Mouse (Mus musculus) heart, postnatal 25 days (tissue): ENCODE measurements around the gene Olfr986. TPM values are rescaled to one million over a fixed set of nuclear protein-coding genes. Genes with fewer than 3 reads are reported as not detected.

ENCODE experiments used
- DNase-seq: peaks from one replicate; pipeline ENCODE4 v3.0.0; 2022; ENCODE audit warnings: low spot score
- intact Hi-C: fragments of 180-260 bp; cut with DNase I; formaldehyde crosslinking; loops from one replicate; pipeline ENCODE4 v1.15.1; 2025
- total RNA-seq, 2 experiments: library from RNA; stranded (reverse); gene quantifications; 2 replicates each; pipeline ENCODE4 v1.2.3; 2021

Olfr986 gene
- total RNA-seq, 2 experiments from 2014 or later: not detected

GRCm38 (mm10) chr9:40229479-40229878, 48.8 kb downstream of the Olfr986 start:
- DNase-seq: no peak
- intact Hi-C loops: loop anchor here (10.0 kb wide), 1 partner anchor 245 kb away; no protein-coding TSS in a partner anchor

- DNase-seq: no peak
- intact Hi-C loops: no loop called here
Observed at GRCm38 (mm10) chr9:40231019-40231418, 50.3 kb downstream of the Olfr986 start.

- DNase-seq: no peak
- intact Hi-C loops: no loop called here
Observed at GRCm38 (mm10) chr9:40234233-40235072, 53.7 kb downstream of the Olfr986 start.

- intact Hi-C loops: no loop called here
- DNase-seq: no peak
Observed at GRCm38 (mm10) chr9:40235220-40235619, 54.5 kb downstream of the Olfr986 start.

Other genes with a start within 250 kb of the Olfr986 start
- not detected for gene Olfr974, start 243.4 kb upstream of the Olfr986 start, total RNA-seq
- not detected for gene Olfr975, start 228.9 kb upstream of the Olfr986 start, total RNA-seq
- not detected for gene Olfr976, start 219.8 kb upstream of the Olfr986 start, total RNA-seq
- gene Olfr978, start 188.8 kb upstream of the Olfr986 start, total RNA-seq: not detected
- not detected for gene Olfr979, start 177.5 kb upstream of the Olfr986 start, total RNA-seq
- gene Olfr980, start 171.3 kb upstream of the Olfr986 start, total RNA-seq: not detected
- gene Olfr981, start 159.5 kb upstream of the Olfr986 start, total RNA-seq: not detected
- gene Olfr982, start 107.1 kb upstream of the Olfr986 start, total RNA-seq: not detected
- not detected for gene Olfr983, start 87.3 kb upstream of the Olfr986 start, total RNA-seq
- not detected for gene Olfr984, start 66.7 kb upstream of the Olfr986 start, total RNA-seq
- gene Olfr985, start 50.7 kb upstream of the Olfr986 start, total RNA-seq: not detected
- gene Tmem225, start 32.8 kb upstream of the Olfr986 start, total RNA-seq: not detected
- 1 to 10 TPM; 2.4 TPM for gene Zfp202, start 11.4 kb downstream of the Olfr986 start, total RNA-seq
- gene Scn3b, start 88.3 kb downstream of the Olfr986 start, total RNA-seq: under 1 TPM; 0.67 to 0.83 TPM